ENCODE assay signal across 17 mouse cellular contexts in genomic region chr8:10893709-10894108, GRCm38 (mm10).
"Had no signal": no experiment of that assay in that cellular context is flagged by ENCODE, and none has a peak within 500 bp of the region (broad histone marks: within the 10 kb centered on the region; RNA-seq: fewer than 3 reads in every experiment).

No protein-coding gene starts in this region.

- H3K4me3 ChIP-seq: kidney, embryonic 15.5 days; limb, embryonic 10.5 days; limb, embryonic 13.5 days; liver, embryonic 13.5 days; midbrain, embryonic 10.5 days; midbrain, embryonic 13.5 days; myocyte had no signal

- H3K27me3 ChIP-seq: limb, embryonic 13.5 days; midbrain, embryonic 13.5 days had no signal

- H3K9me3 ChIP-seq: kidney, embryonic 15.5 days; limb, embryonic 10.5 days; limb, embryonic 13.5 days; liver, embryonic 13.5 days; midbrain, embryonic 10.5 days; midbrain, embryonic 13.5 days had no signal

- H3K27ac ChIP-seq: kidney, embryonic 15.5 days; limb, embryonic 10.5 days; limb, embryonic 13.5 days; liver, embryonic 13.5 days; midbrain, embryonic 10.5 days; midbrain, embryonic 13.5 days had no signal

- H3K4me2 ChIP-seq: kidney, embryonic 15.5 days; limb, embryonic 13.5 days; liver, embryonic 13.5 days; lung, embryonic 14.5 days; midbrain, embryonic 13.5 days had no signal

- H3K9ac ChIP-seq: kidney, embryonic 15.5 days; limb, embryonic 13.5 days; liver, embryonic 13.5 days; lung, embryonic 14.5 days; midbrain, embryonic 13.5 days had no signal

- DNase-seq: kidney, adult 11 months; kidney, adult 8-10 months; kidney, postnatal 10 days; kidney, postnatal 4 days; liver; liver, embryonic 13.5 days; thymus, adult 18-20 months; thymus, postnatal 14 days; thymus, postnatal 4 days had no signal

- H3K36me3 ChIP-seq: kidney, embryonic 15.5 days; limb, embryonic 10.5 days; limb, embryonic 13.5 days; liver, embryonic 13.5 days; midbrain, embryonic 10.5 days; midbrain, embryonic 13.5 days had no signal

- ATAC-seq: midbrain, embryonic 13.5 days; midbrain, embryonic 16.5 days had no signal
